Mouse (Mus musculus): ENCODE results near the gene Fyb.
"Not testable (repeated sequence)": the region's sequence is repeated elsewhere in the genome, so short reads cannot be mapped to it uniquely, and the experiment has no call there.

Gene Fyb

DNA sequence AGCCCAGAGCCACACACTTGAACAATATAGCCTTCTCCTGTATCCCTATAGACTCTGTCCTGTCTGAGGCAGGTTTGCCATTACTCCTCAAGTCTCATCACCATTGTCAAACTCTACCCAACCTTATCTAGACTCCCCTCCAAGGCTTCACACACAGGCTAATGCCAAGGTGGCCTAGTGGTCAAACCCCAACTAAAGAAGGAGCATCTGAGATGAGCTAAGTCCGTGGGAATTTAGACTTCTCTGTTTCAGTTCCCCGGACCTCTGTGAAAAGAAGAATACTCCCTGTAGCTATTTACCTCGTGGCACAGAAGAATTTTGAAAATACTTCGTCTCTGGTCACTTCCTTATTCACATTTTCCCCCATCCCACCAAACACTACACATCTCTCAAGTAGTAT lies 39.5 kb downstream of the Fyb start:
- ATAC-seq (ENCODE audit: low TSS enrichment): no peak

DNA sequence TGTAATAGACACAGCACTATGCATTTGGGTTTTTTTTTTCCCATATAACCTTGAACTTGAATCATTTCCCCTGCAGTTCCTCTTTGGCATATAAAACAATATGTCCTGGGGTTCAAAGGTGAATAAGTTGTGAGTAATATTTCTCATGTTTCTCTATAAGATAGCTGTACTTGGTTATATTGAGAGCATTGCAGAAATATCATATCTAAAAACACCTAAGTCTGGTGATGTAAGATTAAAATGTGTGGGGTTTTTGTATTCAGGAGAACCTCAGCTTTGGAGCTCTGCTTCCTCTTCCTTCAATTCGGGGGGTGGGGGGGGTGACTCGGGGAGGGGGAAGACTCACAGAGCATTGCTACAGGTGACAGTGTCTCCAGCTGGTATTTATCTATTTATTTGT lies 40.0 kb downstream of the Fyb start:
- ATAC-seq (ENCODE audit: low TSS enrichment): no peak

DNA sequence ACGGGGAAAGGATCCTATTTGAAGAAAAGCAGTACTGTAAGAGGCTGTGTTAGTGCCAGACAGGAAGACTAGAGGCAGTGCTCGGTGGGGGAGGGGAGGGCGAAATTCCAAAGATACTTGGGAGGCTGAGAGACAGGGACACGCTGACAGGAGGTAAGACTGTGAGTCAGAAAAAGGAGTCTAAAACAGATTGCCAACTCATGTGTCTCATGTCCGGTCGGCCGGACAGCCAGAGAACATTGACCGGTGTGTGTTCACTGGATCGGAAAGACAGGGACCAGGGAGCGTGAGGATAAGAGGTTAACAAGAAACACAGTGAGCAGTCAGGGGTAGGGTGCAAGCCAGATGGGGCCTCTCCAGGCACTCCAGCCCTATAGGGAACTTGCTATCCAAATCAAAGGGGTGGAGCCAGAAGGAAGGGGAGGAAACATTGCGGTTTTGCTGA lies 42.3 kb downstream of the Fyb start:
- ATAC-seq (ENCODE audit: low TSS enrichment): peak; percentile 16; the same call in 1 of the 2 replicates

DNA sequence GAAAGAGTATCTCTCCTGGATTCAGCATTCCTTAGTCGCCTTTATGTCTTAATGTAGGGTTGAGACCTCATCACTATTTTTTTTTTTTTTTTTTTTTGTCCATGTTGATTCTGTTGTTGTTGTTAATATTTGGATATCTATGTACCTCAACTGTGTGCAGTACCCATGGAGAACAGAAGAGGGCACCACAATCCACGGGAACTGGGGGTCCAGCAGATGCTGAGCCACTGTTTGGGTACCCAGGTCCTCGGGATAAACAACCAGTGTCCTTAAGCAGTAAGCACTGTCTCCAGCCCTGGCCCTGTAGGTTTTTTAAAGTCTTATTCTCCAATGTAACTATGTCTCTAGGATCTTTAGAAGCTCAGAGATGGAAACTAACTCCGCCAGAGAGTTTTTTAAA lies 43.2 kb downstream of the Fyb start:
- ATAC-seq (ENCODE audit: low TSS enrichment): no peak

DNA sequence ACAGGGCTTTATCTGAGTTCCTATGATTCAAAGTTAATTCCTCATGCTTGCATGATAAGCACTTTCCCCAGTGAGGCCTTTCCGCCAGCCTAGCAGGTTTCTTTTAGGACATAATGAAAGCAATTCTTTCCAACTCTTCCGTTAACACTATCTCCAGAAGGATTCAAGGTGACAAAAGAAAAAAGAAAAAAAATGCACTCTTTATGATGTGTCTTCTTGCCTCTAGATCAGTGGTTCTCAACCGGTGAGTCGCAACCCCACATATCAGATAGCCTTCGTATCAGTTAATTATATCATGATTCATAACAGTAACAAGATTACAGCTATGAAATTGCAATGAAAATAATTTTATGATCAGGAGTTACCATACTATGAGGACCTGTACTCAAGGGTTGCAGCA lies 45.3 kb downstream of the Fyb start:
- ATAC-seq (ENCODE audit: low TSS enrichment): no peak

DNA sequence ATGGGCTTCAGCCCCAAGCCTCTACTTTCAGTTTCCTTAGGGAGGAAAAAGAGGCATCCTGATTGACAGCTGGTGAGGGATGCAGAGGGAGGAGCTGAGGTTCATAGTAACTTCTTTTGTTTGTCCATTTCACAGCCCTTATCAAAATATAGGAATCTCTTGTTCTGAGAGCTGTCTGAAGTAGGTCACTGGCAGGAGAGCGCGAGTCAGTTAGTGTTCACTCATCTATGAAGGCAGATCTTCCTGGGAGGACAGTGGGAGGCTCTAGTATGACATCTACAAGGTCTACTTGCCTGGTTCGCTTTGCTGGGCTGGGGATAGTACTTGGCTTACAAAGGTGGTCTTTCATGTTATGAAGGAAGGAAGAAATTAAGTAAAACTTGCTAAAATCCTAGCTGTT lies 46.0 kb downstream of the Fyb start:
- ATAC-seq (ENCODE audit: low TSS enrichment): no peak

DNA sequence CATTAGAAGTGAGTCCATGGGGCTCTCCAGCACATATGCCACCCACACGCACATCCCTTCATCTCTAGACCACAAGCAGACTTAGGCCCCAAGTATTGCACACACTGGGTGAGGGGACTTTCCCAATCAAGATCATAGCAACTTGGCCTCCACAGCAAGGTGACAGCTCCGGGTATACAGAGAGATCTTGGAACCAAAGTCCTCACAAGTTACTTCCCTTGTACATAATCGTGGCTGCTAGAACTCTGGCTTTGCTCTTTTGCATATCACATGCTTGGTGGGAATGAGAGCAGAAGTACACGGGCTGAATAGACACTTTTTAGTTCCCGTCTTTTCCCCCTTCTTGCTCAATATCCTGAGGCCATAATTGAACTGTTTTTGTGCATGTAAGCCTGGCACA lies 46.4 kb downstream of the Fyb start:
- no peak for ATAC-seq (ENCODE audit: low TSS enrichment)

DNA sequence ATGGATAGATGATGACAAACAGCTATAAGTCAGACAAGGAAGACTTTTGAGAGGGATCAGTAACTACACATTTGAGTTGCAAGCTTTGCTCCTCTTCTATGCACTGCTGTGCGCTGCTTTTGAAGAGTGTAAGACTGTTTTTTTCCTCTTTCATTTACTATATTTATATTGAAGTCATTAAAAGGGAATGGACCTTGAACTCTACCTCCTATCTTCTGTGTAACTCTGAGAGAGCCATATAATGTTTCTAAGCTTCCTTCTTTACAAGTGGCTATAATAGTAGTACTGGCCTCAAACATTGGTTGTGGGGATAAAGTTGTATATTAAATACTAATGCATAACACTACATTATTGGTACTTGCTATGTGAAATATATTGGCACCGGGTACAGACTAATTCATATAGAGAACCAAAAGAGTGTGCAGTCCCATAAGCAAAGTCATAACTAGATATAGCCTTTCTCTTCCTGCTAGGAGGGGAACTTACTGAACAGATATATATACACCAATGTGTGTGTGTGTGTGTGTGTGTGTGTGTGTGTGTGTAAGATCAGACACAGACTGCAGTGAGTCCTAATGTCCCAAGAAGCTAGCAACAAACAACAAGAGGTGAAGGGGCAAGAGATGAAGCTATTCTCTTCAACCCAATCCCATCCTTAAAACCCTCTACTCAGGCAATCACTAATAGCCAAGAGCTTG lies 47.7 kb downstream of the Fyb start:
- no peak for ATAC-seq (ENCODE audit: low TSS enrichment)

DNA sequence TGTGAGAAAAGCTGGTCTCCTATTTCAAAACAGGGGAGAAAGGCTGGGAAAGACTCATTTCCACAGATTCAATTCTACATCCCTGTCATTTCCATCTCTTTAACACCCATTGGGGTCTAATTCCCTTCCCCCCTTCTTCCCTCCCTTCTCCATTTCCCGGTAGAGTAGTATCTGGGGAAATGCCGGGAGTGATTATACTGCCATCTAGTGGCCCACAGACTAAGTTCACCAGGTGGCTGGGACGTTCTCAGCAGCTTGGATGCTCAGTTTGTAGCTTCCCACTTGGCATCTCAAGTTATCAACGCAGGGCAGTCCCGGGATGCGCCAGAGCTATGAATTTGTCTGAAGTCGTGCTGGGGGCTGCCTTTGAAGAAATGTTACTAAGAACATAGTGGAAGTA lies 48.2 kb downstream of the Fyb start:
- peak; percentile 95 for ATAC-seq (ENCODE audit: low TSS enrichment)

DNA sequence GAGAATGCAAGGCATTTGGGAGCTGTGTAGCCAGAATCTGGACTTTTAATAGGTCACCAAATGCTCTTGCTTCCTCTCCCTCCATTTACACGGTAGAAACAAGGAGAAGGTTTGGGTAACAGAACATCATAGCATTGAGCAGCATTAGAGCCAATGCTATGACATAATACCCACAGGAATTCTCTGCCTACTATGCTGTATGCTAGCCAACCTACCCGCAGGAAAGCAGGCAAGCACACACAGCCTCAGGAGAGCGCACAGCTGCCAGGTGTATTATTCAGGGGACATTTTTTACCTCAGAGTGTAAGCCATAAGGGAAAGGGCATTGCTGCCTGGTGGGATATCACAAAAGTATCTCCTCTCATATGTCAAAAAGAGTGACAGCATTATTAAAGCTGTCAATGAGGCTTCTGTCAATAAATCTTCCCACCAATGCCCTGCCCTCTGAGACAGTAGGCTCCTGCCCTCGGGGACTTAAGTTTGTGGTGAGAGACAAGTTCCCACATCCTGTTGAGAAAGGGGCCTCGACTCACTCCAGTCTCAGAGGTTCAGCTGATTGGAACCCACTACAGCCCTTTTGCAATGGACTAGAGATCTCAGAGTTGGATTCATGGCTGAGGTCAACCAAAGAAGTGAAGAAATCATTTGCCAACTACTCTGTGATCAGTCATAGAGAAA lies 51.8 kb downstream of the Fyb start:
- no peak for ATAC-seq (ENCODE audit: low TSS enrichment)

DNA sequence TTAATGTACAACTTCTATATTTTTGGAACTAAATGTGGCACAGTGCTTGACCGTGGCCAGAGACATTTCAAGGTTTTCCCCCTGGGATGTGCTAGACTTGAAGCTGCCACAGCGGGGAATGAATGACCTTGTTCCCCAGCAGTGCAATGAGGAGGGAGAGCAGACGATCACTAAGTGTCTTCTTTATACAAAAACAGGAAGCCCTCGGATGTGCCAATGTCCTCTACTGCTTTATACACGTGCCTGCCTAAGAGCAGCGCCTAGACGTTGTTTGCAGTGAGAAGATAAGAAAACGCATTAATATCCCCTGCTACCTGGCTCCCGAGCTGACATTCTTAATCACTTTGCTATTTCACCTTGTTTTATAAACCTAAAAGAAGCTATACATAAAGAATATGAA lies 55.3 kb downstream of the Fyb start:
- ATAC-seq (ENCODE audit: low TSS enrichment): no peak

DNA sequence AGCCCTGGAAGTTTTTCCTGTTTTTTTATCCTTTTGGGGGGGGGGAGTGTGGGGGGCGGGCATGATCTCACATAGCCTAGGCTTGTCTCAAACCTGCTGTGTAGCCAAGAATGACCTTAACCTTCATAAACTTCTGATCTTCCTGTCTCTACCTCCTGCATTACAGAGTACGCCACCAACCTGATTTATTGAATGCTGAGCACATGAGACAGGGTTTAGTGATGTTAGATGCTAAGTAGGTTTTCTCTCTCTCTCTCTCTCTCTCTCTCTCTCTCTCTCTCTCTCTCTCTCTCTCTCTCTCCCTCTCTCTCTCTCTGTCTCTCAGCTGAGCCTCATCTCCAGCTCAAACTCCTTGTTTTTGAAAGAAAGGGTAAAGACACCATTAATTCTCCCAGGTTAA lies 56.0 kb downstream of the Fyb start:
- ATAC-seq (ENCODE audit: low TSS enrichment): no peak

DNA sequence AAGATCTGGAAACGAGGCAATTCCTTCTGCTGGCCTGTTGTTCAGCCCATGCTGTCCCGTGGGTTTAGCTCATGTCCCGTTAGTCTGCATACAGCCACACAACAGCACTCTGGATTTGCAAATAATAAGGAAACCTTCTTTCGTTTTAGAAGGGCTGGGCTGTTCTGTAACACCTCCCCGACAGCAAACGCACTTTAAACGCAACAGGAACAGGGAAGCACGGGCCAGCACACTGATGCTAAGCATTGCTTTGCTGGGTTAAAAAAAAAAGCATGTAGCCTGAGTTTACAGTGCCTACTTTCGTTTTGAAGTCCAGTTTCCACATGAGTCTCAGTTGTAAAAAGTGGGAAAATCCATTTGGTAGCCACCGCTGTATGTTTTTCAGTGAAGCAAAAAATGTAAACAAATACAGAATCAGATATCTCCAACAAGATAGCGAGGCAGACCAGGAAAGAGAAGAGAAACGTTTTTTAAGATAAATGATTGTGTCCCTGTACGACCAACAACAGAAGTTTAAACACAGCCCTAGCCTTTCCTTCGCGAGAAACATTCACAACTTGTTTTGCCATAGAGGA lies 56.6 kb downstream of the Fyb start:
- no peak for ATAC-seq (ENCODE audit: low TSS enrichment)

DNA sequence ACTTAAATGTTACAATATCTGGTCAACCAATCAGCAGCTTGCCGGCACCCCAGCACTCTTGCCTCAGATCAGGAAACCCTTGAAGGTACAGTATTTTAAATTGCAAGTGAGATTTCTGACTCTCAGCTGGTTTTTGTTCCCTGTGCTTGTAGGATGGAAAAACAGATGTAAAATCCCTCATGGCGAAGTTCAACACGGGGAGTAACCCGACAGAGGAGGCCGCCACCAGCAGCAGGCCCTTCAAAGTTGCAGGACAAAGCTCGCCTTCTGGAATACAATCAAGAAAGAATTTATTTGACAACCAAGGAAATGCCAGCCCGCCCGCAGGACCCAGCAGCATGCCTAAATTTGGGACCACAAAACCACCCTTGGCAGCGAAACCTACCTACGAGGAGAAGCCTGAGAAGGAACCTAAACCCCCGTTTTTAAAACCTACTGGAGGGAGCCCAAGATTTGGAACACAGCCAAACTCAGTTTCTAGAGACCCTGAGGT lies 57.2 kb downstream of the Fyb start:
- ATAC-seq (ENCODE audit: low TSS enrichment): no peak

DNA sequence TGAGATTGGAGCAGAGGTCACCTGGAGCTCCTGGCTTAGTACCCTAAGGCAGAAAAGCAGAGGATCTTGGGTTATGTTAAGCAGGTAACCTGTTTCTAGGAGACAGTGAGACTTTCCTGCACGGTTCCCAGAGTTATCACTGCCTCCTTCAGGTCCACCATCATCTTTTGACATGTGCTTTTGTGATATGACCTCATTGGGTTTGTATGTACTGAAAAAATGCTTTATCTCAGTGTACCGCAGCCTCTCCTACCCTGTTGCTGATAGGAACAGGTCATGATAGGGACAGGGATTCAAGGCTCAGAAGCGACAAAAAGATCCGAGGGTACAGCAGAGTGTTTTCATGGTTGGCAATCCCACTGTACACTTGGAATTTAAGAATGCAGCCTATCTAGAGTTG lies 62.0 kb downstream of the Fyb start:
- no peak for ATAC-seq (ENCODE audit: low TSS enrichment)

DNA sequence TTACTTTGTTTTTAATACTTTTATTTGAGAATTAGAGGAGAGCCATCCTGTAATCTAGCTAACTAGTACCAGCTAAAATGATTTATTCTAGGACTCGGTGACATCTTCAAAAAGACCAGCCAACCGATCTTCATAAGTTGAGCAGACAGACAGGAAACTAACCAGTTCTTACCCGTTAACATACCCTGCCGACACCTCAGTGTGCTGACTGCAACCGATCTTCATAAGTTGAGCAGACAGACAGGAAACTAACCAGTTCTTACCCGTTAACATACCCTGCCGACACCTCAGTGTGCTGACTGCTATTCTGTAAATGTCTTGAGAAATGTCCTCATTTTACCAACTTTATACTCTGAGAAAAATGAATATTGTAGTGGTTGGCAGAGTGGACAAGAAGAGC lies 63.7 kb downstream of the Fyb start:
- ATAC-seq (ENCODE audit: low TSS enrichment): not testable (repeated sequence)

DNA sequence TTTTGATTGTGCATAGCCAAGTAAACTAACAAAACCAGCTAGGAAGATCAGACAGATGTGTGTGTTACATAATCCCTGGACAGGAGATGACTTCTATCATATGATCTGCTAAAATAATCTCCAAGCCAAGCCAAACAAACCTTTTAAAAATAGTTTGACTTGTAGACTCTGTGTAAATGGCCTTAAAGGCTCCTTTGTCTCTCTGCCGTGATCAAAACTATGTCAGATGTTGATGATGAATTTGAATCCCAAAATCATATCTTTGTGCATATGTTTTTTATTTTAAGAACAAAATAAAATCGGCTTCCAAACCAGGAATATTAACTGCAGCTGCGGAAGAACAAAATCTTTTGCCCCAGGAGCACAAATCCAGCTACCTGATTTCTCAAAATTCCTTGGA lies 64.9 kb downstream of the Fyb start:
- no peak for ATAC-seq (ENCODE audit: low TSS enrichment)

DNA sequence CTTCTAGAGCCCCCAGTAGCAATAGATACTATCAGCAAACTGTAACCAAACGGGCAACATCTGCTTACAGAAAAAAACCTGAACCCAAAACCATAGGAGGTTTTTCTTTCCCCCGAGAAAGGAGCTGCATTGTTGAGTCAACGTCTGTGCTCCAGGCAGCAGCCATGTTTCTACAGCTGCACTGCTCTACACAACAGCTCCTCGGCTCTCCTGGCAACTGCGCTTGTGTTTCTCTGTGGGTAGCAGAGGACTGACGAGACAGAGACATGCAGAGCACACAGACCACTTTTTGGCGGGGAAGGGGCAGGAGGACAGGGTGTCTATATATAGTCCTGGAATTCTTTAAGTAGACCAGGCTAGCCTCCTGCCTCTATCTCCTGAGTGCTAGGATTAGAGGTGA lies 65.5 kb downstream of the Fyb start:
- no peak for ATAC-seq (ENCODE audit: low TSS enrichment)

DNA sequence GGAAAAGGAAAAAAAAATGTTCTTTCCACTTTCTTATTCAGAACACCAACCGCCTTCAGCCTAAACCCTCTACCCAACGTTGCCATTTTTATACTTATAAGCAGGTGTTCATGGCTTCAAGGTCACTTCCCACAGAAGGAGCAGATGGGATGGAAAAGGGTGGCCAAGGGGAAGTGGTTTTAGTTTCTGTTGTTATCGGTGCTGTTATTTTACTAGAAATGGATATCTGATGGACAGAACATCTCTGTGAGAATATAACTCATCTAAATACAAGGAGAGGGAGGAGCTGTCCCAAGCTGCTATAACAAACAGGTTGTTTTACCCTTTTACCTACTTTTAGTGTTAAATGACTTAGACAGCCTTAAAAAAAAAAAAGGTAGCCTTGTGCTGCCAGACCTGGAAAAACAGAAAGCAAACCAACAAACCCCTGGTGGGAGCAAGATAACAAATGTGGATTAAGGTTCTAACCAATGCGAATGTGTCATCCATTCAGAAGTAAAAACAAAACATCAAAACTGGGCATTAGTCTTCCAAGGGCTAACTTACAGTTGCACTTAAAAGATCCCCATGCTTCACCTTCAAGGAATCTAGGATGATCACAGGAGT lies 68.3 kb downstream of the Fyb start:
- no peak for ATAC-seq (ENCODE audit: low TSS enrichment)

DNA sequence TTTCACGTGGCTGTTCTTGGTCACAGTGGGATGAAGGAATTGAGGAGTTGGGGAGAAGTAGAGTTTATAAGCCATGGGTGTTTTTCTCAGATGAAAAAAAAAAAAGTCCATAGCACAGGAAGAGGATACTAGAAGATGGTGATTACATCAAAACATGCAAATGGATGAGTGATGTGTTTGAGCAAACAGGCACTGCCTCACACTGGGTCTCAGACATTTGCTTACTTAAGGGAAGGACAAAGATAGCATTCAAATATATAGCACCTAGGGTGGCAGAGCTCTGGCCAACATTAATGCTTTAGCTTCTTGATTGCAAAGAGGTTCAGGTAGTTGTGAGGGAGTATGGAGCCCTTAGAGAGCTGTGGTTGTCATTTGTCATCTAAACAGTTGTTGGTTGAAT lies 68.9 kb downstream of the Fyb start:
- ATAC-seq (ENCODE audit: low TSS enrichment): no peak

DNA sequence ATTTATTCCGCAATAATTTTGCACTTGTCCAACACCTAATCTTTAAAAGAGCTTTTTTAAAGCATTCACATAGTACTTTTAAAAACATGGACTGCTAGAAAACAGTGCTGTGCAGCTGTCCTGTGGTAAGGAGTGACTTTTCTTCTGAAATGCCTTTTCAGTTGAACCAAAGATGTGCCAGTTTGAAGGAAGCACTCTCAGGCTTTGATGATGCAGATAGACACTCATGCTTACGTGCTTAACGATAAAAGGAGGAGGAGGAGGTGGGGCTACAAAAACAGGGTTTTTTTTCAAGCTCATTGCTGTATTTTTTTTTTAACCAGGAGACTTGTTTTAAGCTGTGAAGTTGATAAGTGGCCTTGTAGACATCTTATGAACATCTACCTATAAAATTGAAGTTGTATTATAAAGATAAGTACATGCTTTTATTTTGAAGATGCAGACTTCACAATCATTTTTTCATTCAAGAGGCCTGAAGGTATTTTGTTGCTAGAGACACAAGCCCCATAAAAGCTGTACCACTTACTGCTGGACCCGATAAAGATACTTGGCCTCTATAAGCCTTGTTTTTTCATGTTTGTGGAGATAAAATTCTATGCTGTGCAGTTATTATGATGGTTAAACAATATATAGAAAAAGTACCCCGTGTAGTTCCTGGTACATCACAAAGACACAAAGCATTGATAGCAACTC lies 70.1 kb downstream of the Fyb start:
- ATAC-seq (ENCODE audit: low TSS enrichment): no peak

DNA sequence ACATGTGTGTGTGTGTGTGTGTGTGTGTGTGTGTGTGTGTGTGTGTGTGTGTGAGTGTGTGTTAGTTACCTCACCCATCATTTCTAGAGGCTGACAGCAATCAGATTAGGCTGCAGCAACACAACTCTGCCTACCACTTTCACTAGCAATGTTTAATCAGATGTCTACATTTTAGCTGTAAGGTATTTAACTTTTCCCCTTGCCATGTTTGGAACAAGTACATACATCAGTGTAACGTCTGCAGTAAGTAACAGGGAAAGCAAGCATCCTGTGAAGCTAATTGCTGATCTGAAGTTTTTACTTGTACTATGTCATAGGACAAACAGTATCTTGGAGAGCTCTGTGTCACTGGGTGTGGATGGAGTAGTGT lies 70.6 kb downstream of the Fyb start:
- no peak for ATAC-seq (ENCODE audit: low TSS enrichment)
